Mouse (Mus musculus) stomach, postnatal 0 days (tissue): ENCODE measurements around the gene Psmb2. TPM values are rescaled to one million over a fixed set of nuclear protein-coding genes. Genes with fewer than 3 reads are reported as not detected.

Experiments used
- ATAC-seq: fragments of 200-750 bp; cut with Nextera tagmentation; 2 replicates; pipeline ENCODE4 v1.8.0; 2017; ENCODE audit not compliant: low FRiP score, low TSS enrichment
- DNase-seq: peaks from one replicate; pipeline ENCODE4 v3.0.0-alpha.2; 2016; ENCODE audit warnings: low spot score
- H3K27ac ChIP-seq: fragments of 300-500 bp; sonication (generic); replicated peaks from 2 replicates; pipeline ENCODE4 v1.5.1; 2014; ENCODE audit warnings: mild to moderate bottlenecking, control low read depth
- H3K27me3 ChIP-seq: fragments of 300-500 bp; sonication (generic); 2 replicates; pipeline ENCODE4 v1.6.1; 2014; ENCODE audit warnings: low read length; ENCODE audit not compliant: control insufficient read depth, insufficient read depth
- H3K36me3 ChIP-seq: fragments of 300-500 bp; sonication (generic); 2 replicates; pipeline ENCODE4 v1.6.1; 2014; ENCODE audit warnings: low read length, mixed read lengths; ENCODE audit not compliant: control insufficient read depth, insufficient read depth
- H3K4me1 ChIP-seq: fragments of 300-500 bp; sonication (generic); replicated peaks from 2 replicates; pipeline ENCODE4 v1.6.1; 2014; ENCODE audit warnings: antibody characterized with exemption; ENCODE audit not compliant: control insufficient read depth, insufficient read depth
- H3K4me2 ChIP-seq: fragments of 300-500 bp; sonication (generic); replicated peaks from 2 replicates; pipeline ENCODE4 v1.6.1; 2014; ENCODE audit warnings: low read depth, mild to moderate bottlenecking, control low read depth, moderate library complexity
- H3K4me3 ChIP-seq: fragments of 300-500 bp; sonication (generic); 2 replicates; pipeline ENCODE4 v1.5.1; 2014; ENCODE audit warnings: low read depth, low read length, control low read depth
- H3K9ac ChIP-seq: fragments of 300-500 bp; sonication (generic); 2 replicates; pipeline ENCODE4 v1.6.1; 2014; ENCODE audit warnings: mild to moderate bottlenecking, low read length, control low read depth, mixed read lengths
- H3K9me3 ChIP-seq: fragments of 300-500 bp; sonication (generic); 2 replicates; pipeline ENCODE4 v1.6.1; 2016; ENCODE audit warnings: low read length; ENCODE audit not compliant: control insufficient read depth
- CTCF ChIP-seq: IDR thresholded peaks from 2 replicates; pipeline ENCODE4 v1.5.1; 2016; ENCODE audit warnings: antibody characterized with exemption, low read depth, mild to moderate bottlenecking, moderate library complexity
- EP300 ChIP-seq: optimal IDR thresholded peaks from 2 replicates; pipeline ENCODE3; 2016; ENCODE audit warnings: antibody characterized with exemption
- WGBS: fragments of 180-500 bp; shearing (Covaris S2); extraction: QIAGEN DNeasy Blood & Tissue Kit; methylation state at CpG from one replicate; pipeline ENCODE4 v1.1.7; 2014; 5-methylcytosine and 5-hydroxymethylcytosine counted together
- polyA plus RNA-seq: library from polyadenylated mRNA; unstranded; fragments of >200 nt; fragmentation: Nextera tagmentation; extraction: Ambion mirVana; gene quantifications from 2 replicates; pipeline ENCODE4 v1.2.1, GENCODE M21; 2015

The Psmb2 gene
- polyA plus RNA-seq, 1 experiment from 2014 or later: 389 TPM

- WGBS: 73% methylated on average over 7 of the region's 7 CpGs
- no peak for DNase-seq
Measured at GRCm38 (mm10) chr4:126661249-126661648, 16.2 kb upstream of the Psmb2 start.

GRCm38 (mm10) chr4:126667075-126667474 is 10.4 kb upstream of the Psmb2 start:
- no peak for DNase-seq
- H3K4me1 ChIP-seq: no peaks in the 10 kb centered on the region
- H3K4me2 ChIP-seq: no peak overlapping the region
- TF ChIP-seq EP300: no peak
- TF ChIP-seq CTCF: peak; percentile 37; the same call in 1 of the 2 replicates
- WGBS: 95% methylated on average over 2 of the region's 2 CpGs
- H3K9ac ChIP-seq: no peak overlapping the region
- H3K4me3 ChIP-seq: no peak overlapping the region
- no peak overlapping the region for H3K27ac ChIP-seq
- H3K27me3 ChIP-seq: no peaks in the 10 kb centered on the region
- ATAC-seq: no peak
- H3K36me3 ChIP-seq: no peaks in the 10 kb centered on the region
- H3K9me3 ChIP-seq: 0 out of 2 replicates have a peak, but pooled peaks cover 3% of the 10 kb centered on the region

More at GRCm38 (mm10) chr4:126661249-126661648, 16.2 kb upstream of the Psmb2 start:
- H3K36me3 ChIP-seq: no peaks in the 10 kb centered on the region
- no peak overlapping the region for H3K9ac ChIP-seq
- H3K4me1 ChIP-seq: no peaks in the 10 kb centered on the region
- H3K9me3 ChIP-seq: no peaks in the 10 kb centered on the region
- H3K4me3 ChIP-seq: no peak overlapping the region
- TF ChIP-seq EP300 (no peak), CTCF (no peak)
- no peaks in the 10 kb centered on the region for H3K27me3 ChIP-seq
- no peak overlapping the region for H3K4me2 ChIP-seq
- H3K27ac ChIP-seq: no peak overlapping the region
- ATAC-seq: no peak

- no peak overlapping the region for H3K4me3 ChIP-seq
- H3K27ac ChIP-seq: no peak overlapping the region
- TF ChIP-seq EP300: no peak
- no peak for TF ChIP-seq CTCF
- WGBS: 68% methylated on average over 5 of the region's 5 CpGs
- H3K36me3 ChIP-seq: peaks cover 3% of the 10 kb centered on the region
- no peaks in the 10 kb centered on the region for H3K27me3 ChIP-seq
- H3K9ac ChIP-seq: no peak overlapping the region
- ATAC-seq (no peak), DNase-seq (no peak)
- no peak overlapping the region for H3K4me2 ChIP-seq
- no peaks in the 10 kb centered on the region for H3K9me3 ChIP-seq
- 0 out of 2 replicates have a peak, but pooled peaks cover 2% of the 10 kb centered on the region for H3K4me1 ChIP-seq
Measured at GRCm38 (mm10) chr4:126682298-126682697, 4.9 kb downstream of the Psmb2 start.

- Histone ChIP-seq H3K9me3 (no peaks in the 10 kb centered on the region), H3K27ac (no peak overlapping the region), H3K9ac (no peak overlapping the region), H3K36me3 (peaks cover 6% of the 10 kb centered on the region), H3K4me3 (no peak overlapping the region), H3K4me1 (0 out of 2 replicates have a peak, but pooled peaks cover 2% of the 10 kb centered on the region), H3K4me2 (no peak overlapping the region), H3K27me3 (no peaks in the 10 kb centered on the region)
- DNase-seq (no peak), ATAC-seq (no peak)
- WGBS: 68% methylated on average over 3 of the region's 3 CpGs
- TF ChIP-seq CTCF: no peak
- TF ChIP-seq EP300: no peak
Measured at GRCm38 (mm10) chr4:126683084-126683483, 5.7 kb downstream of the Psmb2 start.

GRCm38 (mm10) chr4:126689457-126689856 is 12.0 kb downstream of the Psmb2 start:
- WGBS: 88% methylated on average over 2 of the region's 2 CpGs
- Histone ChIP-seq H3K9me3 (no peaks in the 10 kb centered on the region), H3K27ac (no peak overlapping the region), H3K9ac (no peak overlapping the region), H3K36me3 (peaks cover 6% of the 10 kb centered on the region), H3K4me2 (no peak overlapping the region), H3K4me3 (no peak overlapping the region), H3K27me3 (no peaks in the 10 kb centered on the region), H3K4me1 (no peaks in the 10 kb centered on the region)
- DNase-seq: no peak
- no peak for ATAC-seq
- TF ChIP-seq CTCF (no peak), EP300 (no peak)

- DNase-seq (no peak), ATAC-seq (no peak)
- TF ChIP-seq EP300 (no peak), CTCF (no peak)
- no peaks in the 10 kb centered on the region for H3K9me3 ChIP-seq
- no peaks in the 10 kb centered on the region for H3K36me3 ChIP-seq
- no peak overlapping the region for H3K9ac ChIP-seq
- no peaks in the 10 kb centered on the region for H3K27me3 ChIP-seq
- H3K4me2 ChIP-seq: no peak overlapping the region
- H3K4me1 ChIP-seq: no peaks in the 10 kb centered on the region
- H3K27ac ChIP-seq: no peak overlapping the region
- WGBS: 75% methylated on average over 5 of the region's 5 CpGs
- H3K4me3 ChIP-seq: no peak overlapping the region
Measured at GRCm38 (mm10) chr4:126693021-126693420, 15.6 kb downstream of the Psmb2 start.
